Mouse (Mus musculus): ENCODE measurements around the gene Fut4. TPM values are rescaled to one million over a fixed set of nuclear protein-coding genes. Genes with fewer than 3 reads are reported as not detected.

The Fut4 gene
- polyA plus RNA-seq (2014; fragmentation: Nextera tagmentation; extraction: Ambion mirVana): 1.5 and 2.4 TPM in 2 replicates

GRCm38 (mm10) chr9:14752001-14752522, at the start of gene Fut4:
Gene Fut4, minus strand, starts transcription at chr9:14752393.
- Histone ChIP-seq H3K4me2 (replicated peaks; ENCODE audit: low read depth, low read length) (peak within 1 kb of the TSS; percentile 74), H3K27ac (ENCODE audit: low read depth, low read length) (no peak within 1 kb of the TSS), H3K4me1 (replicated peaks; ENCODE audit: control insufficient read depth, insufficient read depth, low read length) (peaks cover 3% of the 10 kb centered on the region; the same call in 1 of the 2 replicates), H3K4me3 (ENCODE audit: low read depth, low read length) (peak within 1 kb of the TSS; percentile 43), H3K9me3 (ENCODE audit: control insufficient read depth, low read length) (no peaks in the 10 kb centered on the region), H3K27me3 (ENCODE audit: control insufficient read depth, insufficient read depth, low read length) (peaks cover 10% of the 10 kb centered on the region; the same call in 1 of the 2 replicates), H3K9ac (ENCODE audit: low read depth, low read length) (peak within 1 kb of the TSS; percentile 55), H3K36me3 (ENCODE audit: control insufficient read depth, insufficient read depth, low read length) (no peaks in the 10 kb centered on the region)
- WGBS: 2% methylated on average over 28 of the region's 28 CpGs
- no peak for DNase-seq (ENCODE audit: low spot score)
- peak; percentile 89 for ATAC-seq (ENCODE audit: low FRiP score)

- ATAC-seq (ENCODE audit: low FRiP score): no peak
- no peak for DNase-seq (ENCODE audit: low spot score)
- Histone ChIP-seq H3K9me3 (ENCODE audit: control insufficient read depth, low read length) (no peaks in the 10 kb centered on the region), H3K4me2 (replicated peaks; ENCODE audit: low read depth, low read length) (no peak overlapping the region), H3K27me3 (ENCODE audit: control insufficient read depth, insufficient read depth, low read length) (no peaks in the 10 kb centered on the region), H3K4me1 (replicated peaks; ENCODE audit: control insufficient read depth, insufficient read depth, low read length) (no peaks in the 10 kb centered on the region), H3K9ac (ENCODE audit: low read depth, low read length) (no peak overlapping the region), H3K36me3 (ENCODE audit: control insufficient read depth, insufficient read depth, low read length) (no peaks in the 10 kb centered on the region; the same call in 1 of the 2 replicates), H3K27ac (ENCODE audit: low read depth, low read length) (no peak overlapping the region), H3K4me3 (ENCODE audit: low read depth, low read length) (no peak overlapping the region)
- WGBS: 93% methylated on average over 6 of the region's 6 CpGs
Observed at GRCm38 (mm10) chr9:14787356-14787755, 35.2 kb upstream of the Fut4 start.

- no peaks in the 10 kb centered on the region for H3K27me3 ChIP-seq (ENCODE audit: control insufficient read depth, insufficient read depth, low read length)
- DNase-seq (ENCODE audit: low spot score) (peak; percentile 94), ATAC-seq (ENCODE audit: low FRiP score) (peak; percentile 100)
- under 1% methylated on average over 62 of the region's 62 CpGs for WGBS
- H3K36me3 ChIP-seq (ENCODE audit: control insufficient read depth, insufficient read depth, low read length): peaks cover 4% of the 10 kb centered on the region; the same call in 1 of the 2 replicates
- H3K4me3 ChIP-seq (ENCODE audit: low read depth, low read length): peak within 1 kb of the TSS; percentile 74
- H3K4me1 ChIP-seq (replicated peaks; ENCODE audit: control insufficient read depth, insufficient read depth, low read length): no peaks in the 10 kb centered on the region
- H3K4me2 ChIP-seq (replicated peaks; ENCODE audit: low read depth, low read length): peak within 1 kb of the TSS; percentile 83
- no peaks in the 10 kb centered on the region for H3K9me3 ChIP-seq (ENCODE audit: control insufficient read depth, low read length)
- H3K9ac ChIP-seq (ENCODE audit: low read depth, low read length): peak within 1 kb of the TSS; percentile 80
- peak within 1 kb of the TSS; percentile 82 for H3K27ac ChIP-seq (ENCODE audit: low read depth, low read length)
Observed at GRCm38 (mm10) chr9:14784039-14785002, 32.1 kb upstream of the Fut4 start, which contains the start of the genes Mre11a and Ankrd49. Gene Mre11a, plus strand, starts transcription at chr9:14784654. Gene Ankrd49, minus strand, starts transcription at chr9:14784856.

DNA sequence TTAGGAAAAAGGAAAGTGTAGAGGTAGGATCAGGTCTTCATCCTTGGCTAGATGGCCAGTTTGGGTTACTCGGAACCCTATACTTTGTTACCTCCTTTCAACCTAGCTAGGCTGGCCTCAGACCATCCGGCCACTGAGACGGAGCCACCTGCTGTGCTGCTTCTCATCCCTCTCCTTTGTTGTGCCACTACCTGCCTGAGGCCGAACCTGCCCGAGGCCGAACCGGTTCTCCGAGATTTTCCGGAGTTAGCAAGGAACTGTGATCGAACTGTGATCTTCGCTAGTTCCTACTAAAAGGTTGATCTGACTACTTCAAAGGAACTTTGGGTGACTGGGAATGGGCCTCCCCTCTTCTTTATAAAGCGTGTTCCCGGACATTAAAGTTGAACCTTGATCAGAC, 26.1 kb upstream of the Fut4 start:
- no peak overlapping the region for H3K27ac ChIP-seq (ENCODE audit: low read depth, low read length)
- WGBS: 41% methylated on average over 13 of the region's 13 CpGs
- H3K9ac ChIP-seq (ENCODE audit: low read depth, low read length): no peak overlapping the region
- no peaks in the 10 kb centered on the region for H3K27me3 ChIP-seq (ENCODE audit: control insufficient read depth, insufficient read depth, low read length)
- peaks cover 4% of the 10 kb centered on the region; the same call in 1 of the 2 replicates for H3K36me3 ChIP-seq (ENCODE audit: control insufficient read depth, insufficient read depth, low read length)
- DNase-seq (ENCODE audit: low spot score) (no peak), ATAC-seq (ENCODE audit: low FRiP score) (no peak)
- H3K4me2 ChIP-seq (replicated peaks; ENCODE audit: low read depth, low read length): no peak overlapping the region
- H3K9me3 ChIP-seq (ENCODE audit: control insufficient read depth, low read length): no peaks in the 10 kb centered on the region
- H3K4me3 ChIP-seq (ENCODE audit: low read depth, low read length): no peak overlapping the region
- H3K4me1 ChIP-seq (replicated peaks; ENCODE audit: control insufficient read depth, insufficient read depth, low read length): no peaks in the 10 kb centered on the region

DNA sequence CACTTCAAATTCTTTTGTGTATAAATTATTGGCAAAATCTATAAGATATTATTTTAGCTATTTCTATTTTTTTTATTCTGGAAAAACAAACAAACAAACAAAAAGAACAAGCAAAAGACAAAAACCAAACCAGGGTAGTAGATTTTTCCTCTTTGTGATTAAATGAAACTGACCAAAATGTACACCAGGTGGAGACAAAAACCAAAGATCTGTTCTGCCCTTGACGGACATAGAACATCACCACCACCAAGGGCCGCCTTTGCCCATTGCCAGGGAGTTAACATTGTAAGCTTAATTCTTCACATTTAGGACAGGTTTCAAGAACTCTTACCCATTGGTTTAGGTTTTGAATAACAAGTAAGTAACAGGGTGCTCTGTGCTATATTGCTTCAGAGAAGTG, 21.6 kb upstream of the Fut4 start:
- 52% methylated on average over 2 of the region's 2 CpGs for WGBS
- Histone ChIP-seq H3K9me3 (ENCODE audit: control insufficient read depth, low read length) (no peaks in the 10 kb centered on the region), H3K4me2 (replicated peaks; ENCODE audit: low read depth, low read length) (no peak overlapping the region), H3K27ac (ENCODE audit: low read depth, low read length) (no peak overlapping the region), H3K36me3 (ENCODE audit: control insufficient read depth, insufficient read depth, low read length) (no peaks in the 10 kb centered on the region), H3K4me1 (replicated peaks; ENCODE audit: control insufficient read depth, insufficient read depth, low read length) (no peaks in the 10 kb centered on the region), H3K9ac (ENCODE audit: low read depth, low read length) (no peak overlapping the region), H3K27me3 (ENCODE audit: control insufficient read depth, insufficient read depth, low read length) (no peaks in the 10 kb centered on the region; the same call in 1 of the 2 replicates), H3K4me3 (ENCODE audit: low read depth, low read length) (no peak overlapping the region)
- DNase-seq (ENCODE audit: low spot score): no peak
- no peak for ATAC-seq (ENCODE audit: low FRiP score)

GRCm38 (mm10) chr9:14772074-14772473, 19.9 kb upstream of the Fut4 start:
- no peak overlapping the region for H3K4me2 ChIP-seq (replicated peaks; ENCODE audit: low read depth, low read length)
- 92% methylated on average over 2 of the region's 2 CpGs for WGBS
- no peak overlapping the region for H3K27ac ChIP-seq (ENCODE audit: low read depth, low read length)
- H3K9ac ChIP-seq (ENCODE audit: low read depth, low read length): no peak overlapping the region
- no peaks in the 10 kb centered on the region for H3K9me3 ChIP-seq (ENCODE audit: control insufficient read depth, low read length)
- no peaks in the 10 kb centered on the region; the same call in 1 of the 2 replicates for H3K27me3 ChIP-seq (ENCODE audit: control insufficient read depth, insufficient read depth, low read length)
- no peak for DNase-seq (ENCODE audit: low spot score)
- no peaks in the 10 kb centered on the region for H3K4me1 ChIP-seq (replicated peaks; ENCODE audit: control insufficient read depth, insufficient read depth, low read length)
- no peak for ATAC-seq (ENCODE audit: low FRiP score)
- H3K36me3 ChIP-seq (ENCODE audit: control insufficient read depth, insufficient read depth, low read length): no peaks in the 10 kb centered on the region
- H3K4me3 ChIP-seq (ENCODE audit: low read depth, low read length): no peak overlapping the region

DNA sequence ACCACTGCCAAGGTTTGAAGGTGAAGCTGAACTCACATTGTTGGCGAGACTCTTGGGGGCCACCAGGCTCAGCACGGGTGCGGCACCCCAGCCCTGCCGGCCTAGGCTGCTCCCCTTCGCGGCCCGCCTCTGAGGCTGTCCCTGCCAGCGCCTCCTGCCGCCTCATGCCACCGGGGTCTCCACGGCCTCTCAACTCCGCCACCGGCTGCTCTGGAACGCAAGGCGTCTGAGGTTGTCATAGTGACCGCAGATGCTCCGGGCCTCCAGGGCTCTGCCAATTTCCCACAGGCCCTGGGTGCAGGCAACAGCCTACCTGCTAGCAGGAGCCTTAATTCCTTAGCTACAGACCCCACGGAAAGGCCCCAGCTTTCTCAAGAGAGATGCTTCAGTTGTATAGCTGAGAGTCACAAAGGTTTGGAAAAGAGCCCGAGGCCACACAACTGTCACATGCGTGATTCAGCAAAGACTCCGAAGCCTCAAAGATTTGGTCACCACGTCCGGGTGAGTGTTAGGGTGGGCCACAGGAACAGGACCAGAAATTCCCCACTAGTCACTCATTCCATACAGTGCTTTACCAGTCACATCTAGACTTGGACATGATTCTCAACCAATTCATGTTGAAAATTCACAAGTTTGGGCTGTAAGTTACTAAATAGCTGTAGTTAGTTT, 18.7 kb upstream of the Fut4 start, which contains the start of gene 1700012B09Rik:
Gene 1700012B09Rik, minus strand, starts transcription at position 228 of the 669 bp plus-strand sequence.
- Histone ChIP-seq H3K36me3 (ENCODE audit: control insufficient read depth, insufficient read depth, low read length) (no peaks in the 10 kb centered on the region), H3K4me2 (replicated peaks; ENCODE audit: low read depth, low read length) (peak within 1 kb of the TSS; percentile 14; the same call in 1 of the 2 replicates), H3K9me3 (ENCODE audit: control insufficient read depth, low read length) (no peaks in the 10 kb centered on the region), H3K9ac (ENCODE audit: low read depth, low read length) (no peak within 1 kb of the TSS), H3K4me3 (ENCODE audit: low read depth, low read length) (no peak within 1 kb of the TSS), H3K27ac (ENCODE audit: low read depth, low read length) (no peak within 1 kb of the TSS), H3K4me1 (replicated peaks; ENCODE audit: control insufficient read depth, insufficient read depth, low read length) (no peaks in the 10 kb centered on the region), H3K27me3 (ENCODE audit: control insufficient read depth, insufficient read depth, low read length) (no peaks in the 10 kb centered on the region; the same call in 1 of the 2 replicates)
- DNase-seq (ENCODE audit: low spot score) (peak; percentile 42), ATAC-seq (ENCODE audit: low FRiP score) (peak; percentile 63)
- WGBS: 20% methylated on average over 23 of the region's 23 CpGs

DNA sequence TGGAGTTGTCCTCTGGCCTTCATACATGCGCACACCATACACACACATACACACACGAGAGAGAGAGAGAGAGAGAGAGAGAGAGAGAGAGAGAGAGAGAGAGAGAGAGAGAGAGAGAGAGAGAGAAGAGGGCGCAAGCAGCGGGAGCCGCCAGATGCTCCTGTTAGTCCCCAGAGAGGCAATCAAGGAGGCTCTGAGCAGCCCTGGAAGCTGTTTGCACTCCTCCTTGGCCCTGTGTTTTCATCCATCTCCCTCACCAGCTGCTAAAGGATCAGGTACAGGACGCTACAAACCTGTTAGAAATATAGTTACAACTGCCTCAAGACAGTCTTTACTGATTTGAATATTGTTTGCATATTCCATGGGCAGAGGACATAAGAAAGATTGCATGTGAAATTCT, 17.6 kb upstream of the Fut4 start:
- Histone ChIP-seq H3K4me1 (replicated peaks; ENCODE audit: control insufficient read depth, insufficient read depth, low read length) (no peaks in the 10 kb centered on the region), H3K4me3 (ENCODE audit: low read depth, low read length) (no peak overlapping the region), H3K27me3 (ENCODE audit: control insufficient read depth, insufficient read depth, low read length) (no peaks in the 10 kb centered on the region; the same call in 1 of the 2 replicates), H3K9ac (ENCODE audit: low read depth, low read length) (no peak overlapping the region), H3K9me3 (ENCODE audit: control insufficient read depth, low read length) (no peaks in the 10 kb centered on the region), H3K4me2 (replicated peaks; ENCODE audit: low read depth, low read length) (no peak overlapping the region), H3K27ac (ENCODE audit: low read depth, low read length) (no peak overlapping the region), H3K36me3 (ENCODE audit: control insufficient read depth, insufficient read depth, low read length) (no peaks in the 10 kb centered on the region)
- ATAC-seq (ENCODE audit: low FRiP score) (no peak), DNase-seq (ENCODE audit: low spot score) (no peak)
- 61% methylated on average over 5 of the region's 6 CpGs for WGBS
